Mouse (Mus musculus): ENCODE data around the gene Smco3. TPM values are rescaled to one million over a fixed set of nuclear protein-coding genes. Genes with fewer than 3 reads are reported as not detected.

The Smco3 gene
- polyA plus RNA-seq, 1 experiment from 2014 or later, result not detected

DNA sequence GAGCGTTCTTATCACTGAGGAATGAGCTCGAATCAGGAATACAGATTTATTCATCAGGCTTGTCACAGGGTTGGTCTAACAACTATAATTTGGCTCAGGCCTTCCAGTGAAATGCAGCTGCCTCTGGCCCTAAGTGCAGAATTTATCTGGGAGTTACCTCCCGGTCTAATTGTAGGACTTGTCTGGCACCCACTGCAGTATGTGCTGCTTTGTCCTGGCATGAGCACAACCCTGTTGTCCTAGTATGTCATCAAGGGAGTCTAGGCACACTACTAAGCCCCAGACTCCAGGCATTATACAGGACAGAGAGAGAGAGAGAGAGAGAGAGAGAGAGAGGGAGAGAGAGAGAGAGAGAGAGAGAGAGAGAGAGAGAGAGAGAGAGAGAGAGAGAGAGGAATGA is 2.1 kb upstream of the Smco3 start:
- no peaks in the 10 kb centered on the region for H3K36me3 ChIP-seq (replicated peaks)
- no peaks in the 10 kb centered on the region for H3K4me1 ChIP-seq
- no peak overlapping the region for H3K27ac ChIP-seq (replicated peaks)
- no peaks in the 10 kb centered on the region for H3K27me3 ChIP-seq (replicated peaks; ENCODE audit: low read depth, poor library complexity, severe bottlenecking)
- 85% methylated on average over 3 of the region's 3 CpGs for WGBS
- H3K9me3 ChIP-seq, result no peaks in the 10 kb centered on the region
- no peak for DNase-seq (ENCODE audit: low spot score)
- H3K4me3 ChIP-seq, result no peak overlapping the region

DNA sequence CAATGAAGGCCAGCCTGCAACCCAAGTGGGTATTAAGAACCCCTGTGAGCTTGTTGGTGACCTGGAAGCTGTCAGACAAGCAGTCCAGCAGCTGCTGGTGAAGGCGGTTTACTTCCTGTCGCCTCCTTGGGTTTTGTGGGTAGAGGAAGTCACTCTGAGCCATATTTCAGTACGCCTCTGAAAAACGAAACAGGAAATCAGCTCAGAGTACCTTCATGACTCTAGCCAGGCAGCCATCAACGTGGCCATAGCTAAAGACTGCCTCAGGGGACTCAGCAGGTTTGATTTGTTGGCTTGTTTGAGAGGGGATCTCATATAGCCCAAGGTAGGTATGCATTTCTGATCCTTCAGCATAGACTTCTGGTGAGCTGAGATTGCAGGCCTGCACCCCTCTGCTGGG is 3.5 kb downstream of the Smco3 start:
- Histone ChIP-seq H3K36me3 (replicated peaks) (no peaks in the 10 kb centered on the region), H3K9me3 (no peaks in the 10 kb centered on the region), H3K27ac (replicated peaks) (no peak overlapping the region), H3K4me3 (no peak overlapping the region), H3K27me3 (replicated peaks; ENCODE audit: low read depth, poor library complexity, severe bottlenecking) (no peaks in the 10 kb centered on the region), H3K4me1 (peaks cover 10% of the 10 kb centered on the region; the same call in 1 of the 2 replicates)
- DNase-seq (ENCODE audit: low spot score), result no peak
- 71% methylated on average over 5 of the region's 5 CpGs for WGBS

DNA sequence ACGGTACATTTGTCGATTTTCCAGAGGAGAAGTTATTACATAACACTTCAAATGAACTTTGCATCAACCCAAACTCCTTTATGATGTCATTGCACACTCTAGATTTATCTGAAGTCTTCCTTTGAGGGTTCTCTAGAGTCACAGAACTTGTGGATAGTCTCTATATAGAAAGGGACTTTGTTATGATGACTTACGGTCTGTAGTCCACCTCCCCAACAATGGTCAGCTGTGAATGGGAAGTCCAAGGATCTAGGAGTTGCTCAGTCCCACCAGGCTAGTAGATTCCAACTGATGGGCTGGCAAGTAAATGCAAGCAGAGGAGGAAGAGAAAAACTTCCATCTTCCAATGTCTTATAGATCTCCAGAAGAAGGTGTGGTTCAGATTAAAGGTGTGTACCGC is 6.6 kb downstream of the Smco3 start:
- peak overlapping the region; percentile 99 for H3K4me3 ChIP-seq
- H3K27me3 ChIP-seq (replicated peaks; ENCODE audit: low read depth, poor library complexity, severe bottlenecking), result no peaks in the 10 kb centered on the region
- DNase-seq (ENCODE audit: low spot score), result no peak
- no peaks in the 10 kb centered on the region for H3K9me3 ChIP-seq
- H3K27ac ChIP-seq (replicated peaks), result peak overlapping the region; percentile 98
- 33% methylated on average over 4 of the region's 4 CpGs for WGBS
- H3K4me1 ChIP-seq, result peaks cover 14% of the 10 kb centered on the region; the same call in 1 of the 2 replicates
- H3K36me3 ChIP-seq (replicated peaks), result peaks cover 22% of the 10 kb centered on the region

DNA sequence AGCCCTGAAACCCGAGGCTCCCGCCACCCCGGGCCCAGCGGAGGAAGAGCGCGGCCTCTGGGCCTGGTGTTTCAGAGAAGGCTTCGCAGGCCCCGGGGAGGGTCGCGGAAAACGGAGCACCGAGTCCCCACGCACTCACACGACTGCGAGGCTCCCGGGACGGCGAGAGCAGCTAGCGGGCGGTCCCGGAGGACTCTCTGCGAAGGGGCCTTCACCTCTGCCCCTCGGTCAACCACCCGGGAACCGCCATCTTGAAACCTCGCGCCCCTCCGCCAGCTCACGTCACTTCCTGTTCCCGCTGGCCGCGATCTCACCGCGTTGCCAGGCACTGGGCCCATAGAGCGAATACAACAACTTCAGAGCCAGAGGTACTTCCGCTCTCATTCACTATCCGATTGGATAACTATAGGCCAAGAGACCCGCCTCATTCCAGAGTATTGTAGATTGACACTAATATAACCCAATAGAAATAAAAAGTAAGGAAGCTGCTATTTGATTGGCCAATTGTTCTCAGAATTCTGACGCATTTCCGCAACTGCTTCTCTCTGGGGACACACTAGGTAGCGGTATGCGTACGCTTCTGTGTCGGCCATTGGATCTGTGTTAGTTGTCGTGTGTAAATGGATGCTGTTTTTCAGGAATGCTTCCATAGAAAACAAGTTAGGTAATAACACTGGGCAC is 7.2 kb downstream of the Smco3 start, which contains the start of gene Wbp11:
Wbp11 (minus strand) TSS at position 353 of the 681 bp plus-strand sequence.
- Histone ChIP-seq H3K9me3 (no peaks in the 10 kb centered on the region), H3K4me3 (peak within 1 kb of the TSS; percentile 99), H3K27ac (replicated peaks) (peak within 1 kb of the TSS; percentile 98), H3K27me3 (replicated peaks; ENCODE audit: low read depth, poor library complexity, severe bottlenecking) (no peaks in the 10 kb centered on the region), H3K4me1 (peaks cover 14% of the 10 kb centered on the region; the same call in 1 of the 2 replicates), H3K36me3 (replicated peaks) (peaks cover 26% of the 10 kb centered on the region)
- WGBS, result under 1% methylated on average over 45 of the region's 45 CpGs
- DNase-seq (ENCODE audit: low spot score), result peak; percentile 97

DNA sequence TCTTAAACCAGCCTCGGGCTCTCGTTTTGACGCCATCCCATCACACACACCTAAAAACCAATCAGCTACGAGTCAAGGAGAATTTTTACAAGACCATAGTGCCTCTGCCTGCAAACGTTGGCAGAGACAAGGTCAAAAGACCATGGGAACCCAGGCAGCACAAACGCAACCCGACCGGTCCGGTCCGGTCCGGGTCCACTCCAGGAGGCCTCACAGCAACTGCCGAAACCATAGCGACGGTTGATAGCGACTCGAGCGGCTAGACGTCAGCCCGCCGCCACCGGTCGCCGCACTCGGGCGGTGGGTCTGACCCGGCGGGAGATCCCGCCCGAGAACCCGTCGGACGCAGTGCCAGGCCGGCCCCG is 7.8 kb downstream of the Smco3 start, which contains the start of gene BC049715:
BC049715 (plus strand) TSS at position 111 of the 365 bp plus-strand sequence.
- DNase-seq (ENCODE audit: low spot score), result no peak
- Histone ChIP-seq H3K9me3 (no peaks in the 10 kb centered on the region), H3K27me3 (replicated peaks; ENCODE audit: low read depth, poor library complexity, severe bottlenecking) (no peaks in the 10 kb centered on the region), H3K4me1 (peaks cover 14% of the 10 kb centered on the region; the same call in 1 of the 2 replicates), H3K27ac (replicated peaks) (peak within 1 kb of the TSS; percentile 98), H3K36me3 (replicated peaks) (peaks cover 31% of the 10 kb centered on the region), H3K4me3 (peak within 1 kb of the TSS; percentile 99)
- under 1% methylated on average over 34 of the region's 34 CpGs for WGBS

DNA sequence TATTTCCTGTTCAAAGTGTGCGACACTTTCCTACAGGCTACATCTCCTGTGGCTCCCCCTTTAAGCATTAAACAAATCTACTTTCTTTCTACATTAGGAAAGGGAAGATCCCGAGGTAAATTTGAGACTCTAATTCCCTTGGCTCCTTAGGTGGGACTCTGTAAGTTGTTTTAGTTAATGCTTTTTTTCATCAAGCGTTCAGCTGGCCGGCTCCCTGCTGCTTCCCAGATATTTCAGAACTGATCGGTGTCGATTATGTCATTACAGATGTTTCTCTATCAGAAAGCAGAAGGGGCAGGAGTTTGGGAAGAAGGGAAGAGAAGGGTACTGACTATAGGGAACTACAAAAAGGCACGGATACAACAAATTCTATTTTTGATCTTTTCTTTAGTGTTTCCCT is 8.1 kb downstream of the Smco3 start:
- Histone ChIP-seq H3K9me3 (no peaks in the 10 kb centered on the region), H3K36me3 (replicated peaks) (peaks cover 35% of the 10 kb centered on the region), H3K4me1 (peaks cover 14% of the 10 kb centered on the region; the same call in 1 of the 2 replicates), H3K27ac (replicated peaks) (peak overlapping the region; percentile 98), H3K4me3 (peak overlapping the region; percentile 99), H3K27me3 (replicated peaks; ENCODE audit: low read depth, poor library complexity, severe bottlenecking) (no peaks in the 10 kb centered on the region)
- 19% methylated on average over 7 of the region's 7 CpGs for WGBS
- no peak for DNase-seq (ENCODE audit: low spot score)

DNA sequence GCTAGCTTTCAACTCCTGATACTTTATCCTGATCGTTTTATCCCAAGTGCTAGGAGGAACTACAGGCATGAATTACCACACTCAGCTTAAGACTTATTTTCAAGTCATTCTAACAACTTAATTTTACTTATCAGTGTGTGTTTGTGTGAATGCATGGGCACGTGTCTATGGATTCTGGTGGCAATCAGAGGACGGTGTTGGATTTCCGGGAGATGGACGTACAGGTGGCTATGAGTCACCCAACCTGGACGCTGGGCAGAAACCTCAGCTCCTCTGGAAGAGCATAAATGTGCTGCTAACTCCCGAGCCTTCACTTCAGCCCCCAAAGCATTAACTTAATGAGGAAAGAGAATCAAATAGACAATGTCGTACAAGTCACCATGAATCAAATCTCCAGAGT is 10.3 kb downstream of the Smco3 start:
- no peak for DNase-seq (ENCODE audit: low spot score)
- peaks cover 56% of the 10 kb centered on the region for H3K36me3 ChIP-seq (replicated peaks)
- 92% methylated on average over 8 of the region's 8 CpGs for WGBS

DNA sequence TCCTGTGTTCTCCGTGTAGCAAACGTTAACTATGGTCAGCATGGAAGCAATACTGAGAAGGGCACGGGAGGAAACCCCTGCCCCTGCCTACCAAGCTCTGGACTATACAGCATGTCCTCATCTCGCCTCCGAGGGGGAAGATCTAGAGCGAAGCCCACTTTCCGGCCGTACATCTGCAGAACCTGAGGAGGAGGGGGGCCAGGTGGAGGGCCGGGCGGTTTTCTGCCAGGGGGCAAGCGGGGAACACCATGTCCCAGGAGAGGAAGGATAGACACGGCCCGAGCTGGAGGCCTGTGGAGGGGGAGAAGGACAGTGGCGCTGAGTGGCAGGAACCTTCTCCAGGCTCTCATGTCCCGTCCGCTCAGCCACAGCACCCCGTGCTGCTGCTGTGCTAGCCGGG is 14.2 kb downstream of the Smco3 start:
- WGBS, result 92% methylated on average over 18 of the region's 18 CpGs
- Histone ChIP-seq H3K27ac (replicated peaks) (no peak overlapping the region), H3K36me3 (replicated peaks) (peaks cover 94% of the 10 kb centered on the region), H3K4me1 (no peaks in the 10 kb centered on the region), H3K9me3 (no peaks in the 10 kb centered on the region), H3K4me3 (no peak overlapping the region), H3K27me3 (replicated peaks; ENCODE audit: low read depth, poor library complexity, severe bottlenecking) (no peaks in the 10 kb centered on the region)
- DNase-seq (ENCODE audit: low spot score), result no peak

More for the DNA sequence above, 10.3 kb downstream of the Smco3 start:
- no peaks in the 10 kb centered on the region for H3K9me3 ChIP-seq
- H3K4me3 ChIP-seq, result no peak overlapping the region
- H3K4me1 ChIP-seq, result peaks cover 14% of the 10 kb centered on the region; the same call in 1 of the 2 replicates
- H3K27me3 ChIP-seq (replicated peaks; ENCODE audit: low read depth, poor library complexity, severe bottlenecking), result no peaks in the 10 kb centered on the region
- no peak overlapping the region for H3K27ac ChIP-seq (replicated peaks)

DNA sequence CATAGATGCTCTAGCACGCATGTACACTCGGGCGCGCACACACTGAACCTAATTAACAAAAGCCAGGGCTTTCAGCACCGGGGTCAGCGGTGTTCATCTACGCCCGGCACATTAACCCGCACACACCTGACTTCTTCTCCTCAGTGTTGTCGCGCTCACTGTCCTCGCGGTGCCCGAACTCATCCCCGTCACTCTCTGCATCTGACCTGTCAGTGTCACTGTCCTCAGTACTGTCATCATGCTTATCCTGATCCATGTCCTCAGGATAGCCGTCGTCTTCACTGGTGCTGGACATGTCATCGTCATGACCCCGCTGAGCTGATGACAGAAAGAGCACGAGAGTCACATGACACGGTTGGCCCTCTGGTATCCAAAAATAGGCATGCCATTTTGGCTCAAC is 14.9 kb downstream of the Smco3 start:
- WGBS, result 95% methylated on average over 21 of the region's 21 CpGs
- Histone ChIP-seq H3K27me3 (replicated peaks; ENCODE audit: low read depth, poor library complexity, severe bottlenecking) (no peaks in the 10 kb centered on the region), H3K36me3 (replicated peaks) (peaks cover 96% of the 10 kb centered on the region), H3K4me3 (no peak overlapping the region), H3K4me1 (no peaks in the 10 kb centered on the region), H3K27ac (replicated peaks) (no peak overlapping the region), H3K9me3 (no peaks in the 10 kb centered on the region)
- no peak for DNase-seq (ENCODE audit: low spot score)

DNA sequence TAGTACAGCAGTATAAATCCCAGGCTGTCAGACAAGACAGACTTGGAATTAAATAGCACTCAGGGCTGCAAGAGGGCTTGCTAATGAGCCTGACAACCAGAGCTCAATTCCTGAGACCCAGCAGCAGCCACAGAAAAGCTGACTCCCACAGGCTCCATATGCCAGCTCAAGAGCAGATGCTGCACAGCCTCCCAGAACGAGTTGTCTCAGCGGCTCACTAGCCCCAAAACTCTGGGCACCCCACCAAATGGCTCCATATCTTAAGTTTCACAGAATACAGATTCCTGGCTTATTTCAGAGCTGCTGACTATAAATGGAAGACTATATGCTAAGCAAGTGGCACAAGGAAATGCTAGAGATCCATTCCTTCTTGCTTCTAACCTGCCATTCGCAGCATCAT is 17.7 kb downstream of the Smco3 start:
- H3K27me3 ChIP-seq (replicated peaks; ENCODE audit: low read depth, poor library complexity, severe bottlenecking), result no peaks in the 10 kb centered on the region
- H3K9me3 ChIP-seq, result no peaks in the 10 kb centered on the region
- peaks cover 97% of the 10 kb centered on the region for H3K36me3 ChIP-seq (replicated peaks)
- DNase-seq (ENCODE audit: low spot score), result no peak
- no peak overlapping the region for H3K27ac ChIP-seq (replicated peaks)
- 93% methylated on average over 3 of the region's 3 CpGs for WGBS
- H3K4me3 ChIP-seq, result no peak overlapping the region
- no peaks in the 10 kb centered on the region for H3K4me1 ChIP-seq

DNA sequence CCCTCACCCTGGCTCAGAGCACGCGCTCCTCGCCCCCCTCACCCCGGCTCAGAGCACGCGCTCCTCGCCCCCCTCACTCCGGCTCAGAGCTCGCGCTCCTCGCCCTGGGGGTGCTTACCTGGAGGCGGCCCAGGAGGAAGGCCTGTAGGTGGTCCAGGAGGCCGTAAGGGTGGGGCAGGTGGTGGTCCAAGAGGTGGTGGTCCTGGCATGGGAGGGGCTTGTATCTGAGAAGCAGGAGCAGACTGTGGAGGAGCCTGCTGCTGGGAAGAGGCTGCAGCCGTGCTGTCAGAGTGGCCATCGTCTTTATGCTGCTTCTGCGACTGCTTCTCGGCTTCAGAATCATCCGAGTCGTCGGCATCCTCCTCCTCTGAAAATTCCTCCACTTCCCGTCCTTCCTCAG is 18.4 kb downstream of the Smco3 start:
- Histone ChIP-seq H3K27ac (replicated peaks) (no peak overlapping the region), H3K9me3 (no peaks in the 10 kb centered on the region), H3K4me3 (no peak overlapping the region), H3K4me1 (no peaks in the 10 kb centered on the region), H3K27me3 (replicated peaks; ENCODE audit: low read depth, poor library complexity, severe bottlenecking) (no peaks in the 10 kb centered on the region), H3K36me3 (replicated peaks) (peaks cover 97% of the 10 kb centered on the region)
- WGBS, result 94% methylated on average over 21 of the region's 21 CpGs
- no peak for DNase-seq (ENCODE audit: low spot score)

DNA sequence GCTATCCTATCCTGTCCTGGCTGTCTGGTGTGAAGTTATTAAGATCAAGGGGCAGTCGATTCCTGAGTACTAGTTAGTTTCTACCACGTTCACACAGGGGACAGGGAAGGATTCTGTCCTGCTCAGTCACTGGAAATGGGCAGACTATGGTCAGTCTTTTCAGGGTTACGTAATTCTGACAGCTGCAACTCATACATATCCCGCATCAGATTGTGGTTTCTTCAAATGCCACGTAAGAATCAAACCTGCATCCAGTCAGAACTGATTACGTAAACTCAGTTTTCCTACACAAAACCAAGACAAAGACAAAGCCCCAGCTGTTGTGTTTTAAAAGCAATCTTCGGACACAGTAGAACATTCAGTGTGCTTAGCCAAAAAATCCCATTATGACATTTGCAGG is 19.9 kb downstream of the Smco3 start:
- no peaks in the 10 kb centered on the region for H3K9me3 ChIP-seq
- no peaks in the 10 kb centered on the region for H3K4me1 ChIP-seq
- no peak for DNase-seq (ENCODE audit: low spot score)
- H3K27ac ChIP-seq (replicated peaks), result no peak overlapping the region
- WGBS, result 94% methylated on average over 7 of the region's 7 CpGs
- no peak overlapping the region for H3K4me3 ChIP-seq
- H3K36me3 ChIP-seq (replicated peaks), result peaks cover 96% of the 10 kb centered on the region
- H3K27me3 ChIP-seq (replicated peaks; ENCODE audit: low read depth, poor library complexity, severe bottlenecking), result no peaks in the 10 kb centered on the region

DNA sequence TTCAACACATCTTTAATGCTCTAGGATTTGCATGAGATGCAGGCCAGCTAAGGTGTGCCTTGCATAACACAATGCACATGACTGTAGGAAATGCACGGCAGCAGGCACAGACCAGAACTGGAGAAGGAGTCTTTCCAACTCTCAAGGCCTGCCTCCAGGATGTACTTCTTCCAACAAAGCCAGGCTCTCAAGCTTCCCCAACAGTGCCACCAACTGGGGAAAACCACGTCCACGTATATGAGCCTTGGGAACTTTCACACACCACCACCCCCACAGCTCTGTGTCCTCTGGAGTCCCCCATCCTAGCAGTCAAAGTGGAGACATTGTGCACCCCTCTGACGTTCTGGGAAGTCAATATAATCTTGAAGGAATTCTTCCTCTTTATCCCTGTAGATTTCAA is 22.1 kb downstream of the Smco3 start:
- peaks cover 14% of the 10 kb centered on the region for H3K4me1 ChIP-seq
- no peak overlapping the region for H3K4me3 ChIP-seq
- peaks cover 81% of the 10 kb centered on the region for H3K36me3 ChIP-seq (replicated peaks)
- 62% methylated on average over 4 of the region's 4 CpGs for WGBS
- H3K27ac ChIP-seq (replicated peaks), result no peak overlapping the region
- no peaks in the 10 kb centered on the region for H3K9me3 ChIP-seq
- no peak for DNase-seq (ENCODE audit: low spot score)
- H3K27me3 ChIP-seq (replicated peaks; ENCODE audit: low read depth, poor library complexity, severe bottlenecking), result no peaks in the 10 kb centered on the region

All from embryonic facial prominence, embryonic 10.5 days (tissue).